Mouse (Mus musculus) E14TG2a.4 (cell line): ENCODE results near the gene Tagln3.

Experiments used
- CTCF ChIP-seq: conservative IDR thresholded peaks from 2 replicates; pipeline ENCODE4 v1.5.1; 2014; ENCODE audit warnings: low read length
- NANOG ChIP-seq: IDR thresholded peaks from 2 replicates; pipeline ENCODE4 v1.6.1; 2014; ENCODE audit warnings: borderline replicate concordance, low read length, mixed read lengths
- POU5F1 ChIP-seq: IDR thresholded peaks from 2 replicates; pipeline ENCODE4 v1.6.1; 2014; ENCODE audit warnings: low read length, borderline replicate concordance

DNA sequence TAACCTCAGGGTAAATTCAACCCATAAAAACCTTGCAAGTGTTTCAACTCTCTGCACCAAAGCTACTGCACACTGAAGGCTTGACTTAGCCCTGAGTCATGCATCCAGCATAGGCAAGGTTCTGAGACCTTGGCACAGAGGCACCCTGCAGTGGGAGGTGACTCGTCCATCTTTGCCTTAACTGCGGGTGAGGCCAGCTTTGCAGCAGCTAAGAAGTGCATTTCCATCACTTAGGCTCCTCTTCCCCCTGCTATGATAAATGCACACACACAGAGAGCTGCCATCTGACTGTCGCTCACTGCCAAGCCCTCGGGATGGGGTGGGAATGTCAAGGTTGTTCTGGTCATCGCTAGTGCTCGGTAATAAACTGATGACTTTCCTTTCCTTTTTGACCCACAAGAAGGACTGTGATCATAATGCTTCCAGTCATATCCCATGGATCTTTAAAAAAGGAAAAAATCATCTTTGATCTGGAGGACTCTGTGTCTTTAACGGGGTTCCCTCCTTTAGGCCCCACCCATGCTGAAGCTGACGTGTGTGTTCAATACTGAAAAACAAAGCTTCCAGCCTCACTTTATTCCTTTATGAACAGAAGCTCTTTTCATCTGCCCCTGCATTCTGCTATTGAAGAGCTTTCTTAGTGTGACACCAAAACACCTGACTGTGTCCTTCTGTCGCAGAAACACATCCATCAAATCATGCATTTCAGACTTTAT is 28.8 kb downstream of the Tagln3 start:
- TF ChIP-seq CTCF = no peak
- no peak for TF ChIP-seq NANOG
- TF ChIP-seq POU5F1 = no peak
